Mouse (Mus musculus) adipocyte (in vitro differentiated cells): Measurements from ENCODE around the gene 3100002H09Rik.
A peak's percentile ranks its signal among the peaks of the same experiment; 100 is the strongest.

ENCODE experiments used
- DNase-seq: peaks from one replicate; pipeline ENCODE4 v3.0.0-alpha.2; 2016; ENCODE audit warnings: low spot score

Gene 3100002H09Rik

GRCm38 (mm10) chr4:124615406-124615960, 4.9 kb upstream of the 3100002H09Rik start:
- no peak for DNase-seq

GRCm38 (mm10) chr4:124614189-124614588, 3.6 kb upstream of the 3100002H09Rik start:
- peak; percentile 9 for DNase-seq

- DNase-seq, result peak; percentile 46
These were observed 1.2 kb upstream of the 3100002H09Rik start for GRCm38 (mm10) chr4:124611768-124612167.

- no peak for DNase-seq
These were observed 537 bp downstream of the 3100002H09Rik start for GRCm38 (mm10) chr4:124610066-124610465.

- DNase-seq, result no peak
These were observed 3.4 kb downstream of the 3100002H09Rik start for GRCm38 (mm10) chr4:124607166-124607565.

GRCm38 (mm10) chr4:124606180-124606579, 4.4 kb downstream of the 3100002H09Rik start:
- no peak for DNase-seq

GRCm38 (mm10) chr4:124605255-124605654, 5.3 kb downstream of the 3100002H09Rik start:
- no peak for DNase-seq

- no peak for DNase-seq
These were observed 6.9 kb downstream of the 3100002H09Rik start for GRCm38 (mm10) chr4:124603712-124604111.

- DNase-seq, result no peak
These were observed 14.7 kb downstream of the 3100002H09Rik start for GRCm38 (mm10) chr4:124595929-124596328.

GRCm38 (mm10) chr4:124594933-124595332, 15.7 kb downstream of the 3100002H09Rik start:
- no peak for DNase-seq

- no peak for DNase-seq
These were observed 16.9 kb downstream of the 3100002H09Rik start for GRCm38 (mm10) chr4:124593691-124594090.

GRCm38 (mm10) chr4:124593210-124593609, 17.4 kb downstream of the 3100002H09Rik start:
- DNase-seq, result no peak

- DNase-seq, result no peak
These were observed 18.4 kb downstream of the 3100002H09Rik start for GRCm38 (mm10) chr4:124592241-124592640.

- no peak for DNase-seq
These were observed 29.9 kb downstream of the 3100002H09Rik start for GRCm38 (mm10) chr4:124580695-124581094.

GRCm38 (mm10) chr4:124575955-124576445, 34.6 kb downstream of the 3100002H09Rik start:
- no peak for DNase-seq

- DNase-seq, result no peak
These were observed 35.2 kb downstream of the 3100002H09Rik start for GRCm38 (mm10) chr4:124575269-124575954.

- DNase-seq, result no peak
These were observed 37.0 kb downstream of the 3100002H09Rik start for GRCm38 (mm10) chr4:124573586-124573985.

- peak; percentile 52 for DNase-seq
These were observed 39.6 kb downstream of the 3100002H09Rik start for GRCm38 (mm10) chr4:124570977-124571376.

- no peak for DNase-seq
These were observed 40.9 kb downstream of the 3100002H09Rik start for GRCm38 (mm10) chr4:124569661-124570060.

GRCm38 (mm10) chr4:124563371-124563770, 47.2 kb downstream of the 3100002H09Rik start:
- DNase-seq, result no peak

- DNase-seq, result no peak
These were observed 47.9 kb downstream of the 3100002H09Rik start for GRCm38 (mm10) chr4:124562721-124563120.
